Mouse (Mus musculus): ENCODE measurements around the gene Acyp2. TPM values are rescaled to one million over a fixed set of nuclear protein-coding genes. Genes with fewer than 3 reads are reported as not detected.

The Acyp2 gene
- polyA plus RNA-seq (2015; fragmentation: Nextera tagmentation; extraction: Ambion mirVana) = 22.4 and 23.1 TPM in 2 replicates

DNA sequence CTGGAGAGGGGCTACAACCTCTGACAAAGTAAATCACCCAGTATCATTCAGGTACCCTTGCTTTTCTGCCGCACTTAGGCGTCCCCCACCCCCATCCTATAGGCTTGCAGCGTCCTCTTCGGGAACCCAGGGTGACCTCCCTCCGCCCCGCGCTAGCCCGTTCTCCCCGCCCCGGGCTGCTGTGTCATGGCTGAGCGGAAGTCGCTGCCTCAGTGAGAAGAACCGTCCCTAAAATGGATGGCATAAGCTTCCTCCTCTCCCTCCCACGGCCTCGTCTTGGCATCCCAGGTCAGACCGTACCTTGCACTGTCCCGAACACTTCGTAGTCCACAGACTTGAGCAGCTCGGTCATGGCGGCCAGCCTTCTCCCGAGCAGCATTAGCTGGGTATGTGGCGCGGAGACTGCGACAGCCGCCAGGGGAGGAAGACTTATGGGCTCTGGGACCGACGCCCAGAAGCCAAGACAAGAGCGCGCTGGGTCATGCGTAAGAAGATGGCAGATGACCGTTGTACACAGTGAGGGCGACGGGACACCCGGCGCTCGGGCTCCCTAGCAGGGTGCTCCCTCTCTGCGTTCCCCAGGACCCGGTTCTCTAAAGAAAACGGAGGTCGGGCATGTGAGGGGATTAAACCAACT, at the start of gene Acyp2:
Gene Acyp2 (minus strand): TSS at position 587 of the 637 bp plus-strand sequence.
- peak within 1 kb of the TSS; percentile 73 for H3K9ac ChIP-seq
- H3K4me2 ChIP-seq = peak within 1 kb of the TSS; percentile 78
- no peaks in the 10 kb centered on the region for H3K36me3 ChIP-seq
- peak; percentile 97 for ATAC-seq (replicated peaks; ENCODE audit: low FRiP score)
- 0 out of 2 replicates have a peak, but pooled peaks cover 4% of the 10 kb centered on the region for H3K4me1 ChIP-seq
- H3K9me3 ChIP-seq (replicated peaks) = no peaks in the 10 kb centered on the region
- peak within 1 kb of the TSS; percentile 73 for H3K4me3 ChIP-seq (replicated peaks)
- WGBS = under 1% methylated on average over 40 of the region's 40 CpGs
- H3K27me3 ChIP-seq = no peaks in the 10 kb centered on the region
- H3K27ac ChIP-seq = peak within 1 kb of the TSS; percentile 88

DNA sequence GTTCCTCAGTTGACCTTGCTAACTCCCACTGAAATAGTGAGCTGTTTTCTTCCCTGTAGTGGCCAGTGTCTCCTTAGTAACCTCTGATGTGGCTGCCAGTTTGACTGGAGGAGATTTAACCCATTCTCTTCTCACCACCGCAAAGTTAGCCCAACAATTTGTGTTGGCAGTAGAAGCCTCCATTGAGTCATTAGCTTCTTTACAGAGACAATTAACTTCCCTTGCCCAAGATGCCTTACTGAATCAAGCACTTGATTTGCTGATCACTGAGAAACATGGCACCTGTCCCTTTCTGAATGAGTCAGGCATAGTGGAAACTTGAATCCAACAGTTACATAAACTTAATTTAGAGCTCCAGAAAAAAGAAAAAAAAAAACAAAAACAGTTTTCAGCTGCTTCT, 40.0 kb upstream of the Acyp2 start:
- Histone ChIP-seq H3K27me3 (no peaks in the 10 kb centered on the region), H3K4me3 (replicated peaks) (no peak overlapping the region), H3K4me1 (no peaks in the 10 kb centered on the region), H3K9ac (no peak overlapping the region), H3K27ac (no peak overlapping the region), H3K4me2 (no peak overlapping the region), H3K36me3 (no peaks in the 10 kb centered on the region), H3K9me3 (replicated peaks) (no peaks in the 10 kb centered on the region)
- 76% methylated on average over 1 of the region's 1 CpGs for WGBS
- ATAC-seq (replicated peaks; ENCODE audit: low FRiP score) = no peak

DNA sequence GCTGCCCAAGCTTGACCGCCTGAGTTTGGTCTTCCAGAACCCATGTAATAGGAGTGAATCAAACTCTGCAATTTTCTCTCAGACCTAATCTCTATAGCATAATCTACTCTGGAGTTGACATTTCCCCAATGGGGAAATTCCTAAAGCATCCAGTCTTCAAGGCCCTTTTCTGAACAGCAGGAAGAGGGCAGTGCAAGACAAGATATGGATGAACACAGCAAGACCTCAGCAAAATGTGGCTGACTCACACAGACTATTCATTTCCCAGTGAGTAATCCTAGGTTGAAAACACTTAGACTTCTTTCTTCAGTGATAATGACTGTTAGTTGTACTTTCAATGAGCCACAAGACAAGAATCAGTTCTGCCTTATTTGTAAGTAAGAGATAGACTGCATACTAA, 26.7 kb upstream of the Acyp2 start:
- Histone ChIP-seq H3K4me1 (no peaks in the 10 kb centered on the region), H3K36me3 (no peaks in the 10 kb centered on the region), H3K9ac (no peak overlapping the region), H3K4me2 (no peak overlapping the region), H3K27ac (no peak overlapping the region), H3K4me3 (replicated peaks) (no peak overlapping the region), H3K9me3 (replicated peaks) (no peaks in the 10 kb centered on the region), H3K27me3 (no peaks in the 10 kb centered on the region)
- 87% methylated on average over 1 of the region's 1 CpGs for WGBS
- ATAC-seq (replicated peaks; ENCODE audit: low FRiP score) = no peak

DNA sequence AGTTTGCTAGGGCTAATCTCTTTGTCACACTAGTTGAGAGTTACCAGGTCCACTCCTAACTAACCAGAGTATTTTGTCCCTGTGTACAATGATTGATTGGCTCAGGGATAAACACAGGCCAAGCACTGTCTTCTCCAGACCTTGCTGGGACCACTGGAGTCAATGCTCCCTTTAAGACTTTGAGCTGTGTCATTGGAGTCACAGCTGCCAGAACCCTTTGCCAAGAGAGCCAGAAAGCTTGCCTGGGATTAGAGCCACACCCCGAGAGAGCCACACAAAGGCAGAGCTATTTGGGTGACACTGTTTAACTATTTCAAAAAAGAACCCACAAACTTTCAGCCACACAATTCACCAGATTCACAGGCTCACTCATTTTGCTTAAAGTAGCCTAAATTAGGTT, 23.3 kb upstream of the Acyp2 start:
- no peak for ATAC-seq (replicated peaks; ENCODE audit: low FRiP score)
- H3K4me1 ChIP-seq = no peaks in the 10 kb centered on the region
- H3K4me2 ChIP-seq = no peak overlapping the region
- H3K4me3 ChIP-seq (replicated peaks) = no peak overlapping the region
- no peaks in the 10 kb centered on the region for H3K27me3 ChIP-seq
- no peak overlapping the region for H3K27ac ChIP-seq
- H3K36me3 ChIP-seq = no peaks in the 10 kb centered on the region
- no peak overlapping the region for H3K9ac ChIP-seq
- WGBS = 71% methylated on average over 1 of the region's 1 CpGs
- no peaks in the 10 kb centered on the region for H3K9me3 ChIP-seq (replicated peaks)

DNA sequence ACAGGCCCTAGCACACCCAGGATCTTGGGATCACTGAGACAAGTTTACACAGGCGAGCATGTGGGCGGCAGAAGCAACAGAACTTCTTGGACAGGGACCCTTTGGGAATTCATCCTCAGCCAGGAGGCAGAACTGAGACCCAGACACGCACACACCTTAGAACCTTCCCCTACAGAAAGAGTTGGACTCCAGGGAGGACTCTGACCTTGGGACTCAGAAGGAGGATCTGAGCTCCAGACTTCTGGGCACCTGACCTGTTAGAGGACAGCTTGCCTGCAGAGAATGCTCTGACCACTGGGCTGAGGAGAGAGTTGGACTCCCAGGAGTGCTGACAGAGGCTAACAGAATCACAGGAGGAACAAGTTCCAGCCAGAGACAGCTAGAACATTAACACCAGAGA, 13.6 kb upstream of the Acyp2 start:
- H3K36me3 ChIP-seq = no peaks in the 10 kb centered on the region
- no peaks in the 10 kb centered on the region for H3K4me1 ChIP-seq
- H3K27me3 ChIP-seq = no peaks in the 10 kb centered on the region
- peak overlapping the region; percentile 45; the same call in 1 of the 2 replicates for H3K27ac ChIP-seq
- H3K9me3 ChIP-seq (replicated peaks) = no peaks in the 10 kb centered on the region
- no peak overlapping the region for H3K9ac ChIP-seq
- no peak overlapping the region for H3K4me3 ChIP-seq (replicated peaks)
- 84% methylated on average over 3 of the region's 3 CpGs for WGBS
- no peak overlapping the region for H3K4me2 ChIP-seq
- peak; percentile 60; the same call in 1 of the 2 replicates for ATAC-seq (replicated peaks; ENCODE audit: low FRiP score)

DNA sequence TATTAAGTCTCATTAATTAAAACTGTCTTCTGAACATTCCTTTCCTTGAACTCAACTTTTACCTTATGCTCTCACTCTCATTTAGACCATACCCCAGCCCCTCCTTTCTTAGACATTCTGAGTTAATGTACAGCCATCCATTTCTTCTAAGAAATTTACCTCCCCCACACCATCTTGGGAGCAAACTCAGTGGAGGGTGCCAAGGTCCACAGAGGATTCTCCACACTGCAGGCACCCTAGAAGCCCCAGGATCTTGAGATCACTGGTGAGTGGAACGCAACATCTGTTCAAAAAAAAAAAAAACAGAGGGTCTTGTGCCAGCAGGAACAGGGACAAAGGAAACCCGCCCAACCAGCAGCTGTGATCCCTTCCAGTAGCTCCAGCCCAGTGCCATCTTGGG, 13.2 kb upstream of the Acyp2 start:
- Histone ChIP-seq H3K27me3 (no peaks in the 10 kb centered on the region), H3K4me1 (no peaks in the 10 kb centered on the region), H3K4me2 (no peak overlapping the region), H3K27ac (peak overlapping the region; percentile 45; the same call in 1 of the 2 replicates), H3K9ac (no peak overlapping the region), H3K9me3 (replicated peaks) (no peaks in the 10 kb centered on the region), H3K36me3 (no peaks in the 10 kb centered on the region), H3K4me3 (replicated peaks) (no peak overlapping the region)
- WGBS = 85% methylated on average over 2 of the region's 2 CpGs
- ATAC-seq (replicated peaks; ENCODE audit: low FRiP score) = peak; percentile 71

DNA sequence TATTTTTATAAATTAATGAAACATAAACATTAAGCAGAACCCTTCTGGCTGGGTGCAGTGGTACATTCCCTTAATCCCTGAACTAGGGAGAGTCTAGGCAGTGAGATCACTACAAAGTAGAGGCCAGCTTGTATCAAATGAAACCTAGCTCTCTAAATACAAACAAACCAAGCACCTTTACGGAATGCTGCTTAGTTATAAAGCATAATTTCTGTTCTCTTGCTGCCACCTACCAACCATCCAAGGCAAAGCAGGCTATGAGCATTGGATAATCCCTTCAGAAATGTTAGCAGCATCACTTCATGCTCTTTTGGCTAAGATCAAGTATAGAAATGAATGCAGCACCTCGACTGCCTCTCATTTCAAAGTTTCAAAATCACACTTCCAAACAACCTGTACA, 7.7 kb upstream of the Acyp2 start:
- Histone ChIP-seq H3K4me3 (replicated peaks) (no peak overlapping the region), H3K9ac (no peak overlapping the region), H3K36me3 (no peaks in the 10 kb centered on the region), H3K27me3 (no peaks in the 10 kb centered on the region), H3K9me3 (replicated peaks) (no peaks in the 10 kb centered on the region), H3K4me2 (no peak overlapping the region), H3K27ac (no peak overlapping the region), H3K4me1 (no peaks in the 10 kb centered on the region)
- ATAC-seq (replicated peaks; ENCODE audit: low FRiP score) = 0 out of 2 replicates have a peak, but pooled peaks have one; percentile 54
- WGBS = 30% methylated on average over 2 of the region's 2 CpGs

DNA sequence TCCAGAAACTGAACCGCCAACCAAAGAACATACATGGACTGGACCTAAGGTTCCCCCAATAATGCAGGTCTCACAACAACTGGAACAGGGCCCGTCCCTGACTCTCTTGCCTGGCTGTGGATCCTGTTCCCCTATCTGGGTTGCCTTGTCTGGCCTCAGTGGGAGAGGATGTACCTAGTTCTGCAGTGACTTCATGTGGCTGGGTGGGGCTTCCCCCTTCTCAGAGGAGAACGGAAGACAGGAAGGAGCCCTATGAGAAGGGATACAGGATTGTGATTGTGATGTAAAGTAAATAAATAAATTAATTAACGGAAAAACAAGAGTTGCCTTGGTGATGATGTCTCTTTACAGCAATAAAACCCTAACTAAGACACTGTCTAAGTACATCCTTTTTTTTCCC, 6.7 kb upstream of the Acyp2 start:
- H3K4me2 ChIP-seq = no peak overlapping the region
- H3K9me3 ChIP-seq (replicated peaks) = no peaks in the 10 kb centered on the region
- H3K36me3 ChIP-seq = no peaks in the 10 kb centered on the region
- 94% methylated on average over 4 of the region's 4 CpGs for WGBS
- H3K9ac ChIP-seq = no peak overlapping the region
- H3K27me3 ChIP-seq = no peaks in the 10 kb centered on the region
- no peaks in the 10 kb centered on the region for H3K4me1 ChIP-seq
- no peak overlapping the region for H3K4me3 ChIP-seq (replicated peaks)
- no peak overlapping the region for H3K27ac ChIP-seq
- ATAC-seq (replicated peaks; ENCODE audit: low FRiP score) = no peak

DNA sequence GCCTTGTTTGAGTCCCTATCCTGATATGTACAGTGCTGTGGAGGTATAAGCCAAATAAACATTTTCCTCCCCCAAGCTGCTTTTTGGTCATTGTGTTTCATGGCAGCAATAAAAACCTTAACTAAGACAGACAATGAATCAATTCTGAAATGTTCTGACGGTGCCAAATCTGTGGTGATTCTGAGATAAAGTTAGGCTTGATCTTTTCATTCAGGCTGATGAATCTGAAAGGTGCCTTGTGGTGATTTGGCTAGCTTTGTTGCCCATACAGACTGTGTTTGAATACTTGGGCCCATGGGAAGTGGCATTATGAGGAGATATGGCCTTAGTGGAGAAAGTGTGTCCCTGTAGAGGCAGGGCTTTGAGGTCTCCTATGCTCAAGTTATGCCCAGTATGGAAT, 1.0 kb upstream of the Acyp2 start:
- no peaks in the 10 kb centered on the region for H3K36me3 ChIP-seq
- no peaks in the 10 kb centered on the region for H3K9me3 ChIP-seq (replicated peaks)
- H3K27ac ChIP-seq = no peak overlapping the region
- H3K4me2 ChIP-seq = no peak overlapping the region
- H3K27me3 ChIP-seq = no peaks in the 10 kb centered on the region
- no peak overlapping the region for H3K4me3 ChIP-seq (replicated peaks)
- no peak for ATAC-seq (replicated peaks; ENCODE audit: low FRiP score)
- H3K4me1 ChIP-seq = 0 out of 2 replicates have a peak, but pooled peaks cover 4% of the 10 kb centered on the region
- 54% methylated on average over 1 of the region's 1 CpGs for WGBS
- no peak overlapping the region for H3K9ac ChIP-seq

DNA sequence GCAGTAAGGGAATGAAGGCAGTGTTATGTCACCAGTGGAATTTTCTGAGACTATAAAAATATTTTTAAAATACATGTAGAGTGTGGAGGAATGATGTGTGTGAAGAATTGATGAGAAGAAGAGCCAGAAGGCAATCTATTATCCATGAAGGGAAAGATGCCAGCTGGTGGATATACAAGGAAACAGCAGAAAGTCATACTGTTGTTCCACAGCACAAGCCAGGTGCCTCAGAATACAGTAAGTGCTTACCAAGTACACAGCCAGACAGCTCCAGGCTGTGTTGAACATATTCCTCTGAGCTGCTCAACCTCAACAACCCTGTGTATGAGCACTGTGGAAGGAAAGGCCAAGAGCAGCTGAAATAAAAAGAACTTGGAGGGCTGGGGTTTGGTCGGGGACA, 13.7 kb downstream of the Acyp2 start:
- no peaks in the 10 kb centered on the region for H3K9me3 ChIP-seq (replicated peaks)
- H3K36me3 ChIP-seq = no peaks in the 10 kb centered on the region
- 95% methylated on average over 1 of the region's 1 CpGs for WGBS
- no peak overlapping the region for H3K27ac ChIP-seq
- no peaks in the 10 kb centered on the region for H3K27me3 ChIP-seq
- H3K4me3 ChIP-seq (replicated peaks) = no peak overlapping the region
- no peak for ATAC-seq (replicated peaks; ENCODE audit: low FRiP score)
- H3K9ac ChIP-seq = no peak overlapping the region
- H3K4me1 ChIP-seq = no peaks in the 10 kb centered on the region
- no peak overlapping the region for H3K4me2 ChIP-seq

DNA sequence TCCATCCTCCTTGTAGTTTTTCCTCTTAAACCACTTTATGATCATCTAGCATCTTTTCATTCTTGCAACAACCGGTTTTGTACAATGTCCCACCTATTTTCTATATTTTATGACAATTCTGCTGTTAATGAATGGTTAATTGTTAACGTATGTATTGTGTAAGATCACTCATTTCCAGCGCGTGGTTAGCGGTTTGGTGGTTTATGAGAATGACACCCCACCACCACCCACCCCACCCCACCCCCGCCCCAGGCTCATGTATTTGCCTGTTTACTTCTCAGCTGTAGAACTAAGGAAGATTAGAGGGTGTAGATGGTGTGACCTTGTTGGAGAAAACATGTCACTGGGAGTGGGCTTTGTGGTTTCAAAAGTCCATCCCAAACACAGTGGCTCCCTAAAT, 18.9 kb downstream of the Acyp2 start:
- H3K27me3 ChIP-seq = no peaks in the 10 kb centered on the region
- WGBS = 88% methylated on average over 6 of the region's 6 CpGs
- H3K9ac ChIP-seq = no peak overlapping the region
- no peaks in the 10 kb centered on the region for H3K4me1 ChIP-seq
- H3K9me3 ChIP-seq (replicated peaks) = no peaks in the 10 kb centered on the region
- ATAC-seq (replicated peaks; ENCODE audit: low FRiP score) = no peak
- no peaks in the 10 kb centered on the region for H3K36me3 ChIP-seq
- no peak overlapping the region for H3K4me2 ChIP-seq
- no peak overlapping the region for H3K4me3 ChIP-seq (replicated peaks)
- no peak overlapping the region for H3K27ac ChIP-seq

DNA sequence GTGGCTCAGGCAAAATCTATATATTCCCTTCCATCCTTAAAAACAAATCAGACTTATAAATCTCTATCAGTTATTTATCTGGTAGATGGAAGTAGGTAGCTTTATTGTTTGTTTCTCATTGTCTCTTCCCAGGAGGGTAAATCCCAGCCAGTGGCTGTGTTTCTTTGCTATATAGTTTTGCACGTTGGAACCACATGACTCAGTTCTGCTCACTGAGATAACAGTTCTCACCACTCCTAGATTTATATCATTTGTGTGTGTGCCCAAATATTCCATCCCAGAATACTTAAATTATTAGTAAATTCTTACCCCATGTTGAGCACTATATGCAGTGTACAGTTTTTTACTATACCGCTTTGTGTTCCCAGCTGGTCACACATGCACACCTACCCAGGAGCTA, 26.2 kb downstream of the Acyp2 start:
- Histone ChIP-seq H3K4me1 (no peaks in the 10 kb centered on the region), H3K4me3 (replicated peaks) (no peak overlapping the region), H3K27me3 (no peaks in the 10 kb centered on the region), H3K4me2 (no peak overlapping the region), H3K9ac (no peak overlapping the region), H3K9me3 (replicated peaks) (no peaks in the 10 kb centered on the region), H3K27ac (no peak overlapping the region), H3K36me3 (no peaks in the 10 kb centered on the region)
- WGBS = 85% methylated on average over 2 of the region's 2 CpGs
- no peak for ATAC-seq (replicated peaks; ENCODE audit: low FRiP score)
